Mouse (Mus musculus) cerebellum, adult 2 months (tissue): ENCODE data around the gene Uncx.

Experiments
- CTCF ChIP-seq: fragments of 200-500 bp; IDR thresholded peaks from 2 replicates; pipeline ENCODE4 v1.5.1; 2011; ENCODE audit warnings: low read depth, mild to moderate bottlenecking, control low read depth, low read length, moderate library complexity, borderline replicate concordance; ENCODE audit not compliant: insufficient read depth
- POLR2A ChIP-seq: fragments of 200-500 bp; IDR thresholded peaks from 2 replicates; pipeline ENCODE4 v1.6.1; 2011; ENCODE audit warnings: low read length, control low read depth, borderline replicate concordance; ENCODE audit not compliant: insufficient read depth

- no peak for TF ChIP-seq CTCF
- TF ChIP-seq POLR2A, result no peak
These were observed 48.1 kb upstream of the Uncx start for GRCm38 (mm10) chr5:139495019-139495669.
